Mouse (Mus musculus) thymus, adult 2 months (tissue): ENCODE measurements at regions not wholly inside any gene's neighbourhood (a gene's known extent, or its start where the extent isn't known, plus 50 kb on each side); places are given as distances from the start of the nearest gene placed in this dataset.

ENCODE experiments used
- CTCF ChIP-seq: fragments of 200-500 bp; IDR thresholded peaks from 2 replicates; pipeline ENCODE4 v1.5.1; 2012; ENCODE audit warnings: mild to moderate bottlenecking, control low read depth, low read length, moderate library complexity, borderline replicate concordance; ENCODE audit not compliant: control insufficient read depth, poor library complexity, insufficient read depth; ENCODE audit errors: extremely low read depth
- POLR2A ChIP-seq: fragments of 200-500 bp; IDR thresholded peaks from 2 replicates; pipeline ENCODE4 v1.6.1; 2012; ENCODE audit warnings: mild to moderate bottlenecking, low read length, control low read depth, moderate library complexity; ENCODE audit not compliant: control insufficient read depth, poor library complexity, insufficient read depth; ENCODE audit errors: extremely low read depth

GRCm38 (mm10) chr4:100705960-100706359 is 70.5 kb upstream of the Cachd1 start:
- TF ChIP-seq CTCF (no peak), POLR2A (no peak)
